Mouse (Mus musculus) thymus, adult 2 months (tissue): Measurements from ENCODE around the gene Nelfcd. TPM values are rescaled to one million over a fixed set of nuclear protein-coding genes. Genes with fewer than 3 reads are reported as not detected.

Experiments
- DNase-seq: peaks from one replicate; pipeline ENCODE4 v3.0.0; 2021
- H3K27ac ChIP-seq: fragments of 200-500 bp; 2 replicates; pipeline ENCODE4 v1.5.1; 2012; ENCODE audit warnings: low read length, control low read depth; ENCODE audit not compliant: control insufficient read depth, insufficient read depth
- H3K27me3 ChIP-seq: fragments of 200-500 bp; 2 replicates; pipeline ENCODE4 v1.6.1; 2012; ENCODE audit warnings: mild to moderate bottlenecking, low read length, moderate library complexity, mixed read lengths; ENCODE audit not compliant: control insufficient read depth, insufficient read depth
- H3K36me3 ChIP-seq: fragments of 200-500 bp; 2 replicates; pipeline ENCODE4 v1.6.1; 2012; ENCODE audit warnings: mild to moderate bottlenecking, low read length, moderate library complexity; ENCODE audit not compliant: control insufficient read depth, insufficient read depth
- H3K4me1 ChIP-seq: fragments of 200-500 bp; replicated peaks from 2 replicates; pipeline ENCODE4 v1.6.1; 2012; ENCODE audit warnings: low read length; ENCODE audit not compliant: control insufficient read depth, insufficient read depth
- H3K4me3 ChIP-seq: fragments of 200-500 bp; 2 replicates; pipeline ENCODE4 v1.5.1; 2012; ENCODE audit warnings: mild to moderate bottlenecking, low read length, control low read depth, moderate library complexity; ENCODE audit not compliant: control insufficient read depth, insufficient read depth
- CTCF ChIP-seq: fragments of 200-500 bp; IDR thresholded peaks from 2 replicates; pipeline ENCODE4 v1.5.1; 2012; ENCODE audit warnings: mild to moderate bottlenecking, control low read depth, low read length, moderate library complexity, borderline replicate concordance; ENCODE audit not compliant: control insufficient read depth, poor library complexity, insufficient read depth; ENCODE audit errors: extremely low read depth
- POLR2A ChIP-seq: fragments of 200-500 bp; IDR thresholded peaks from 2 replicates; pipeline ENCODE4 v1.6.1; 2012; ENCODE audit warnings: mild to moderate bottlenecking, low read length, control low read depth, moderate library complexity; ENCODE audit not compliant: control insufficient read depth, poor library complexity, insufficient read depth; ENCODE audit errors: extremely low read depth
- WGBS: fragments of 180-500 bp; shearing (Covaris S2); methylation state at CpG from one replicate; pipeline ENCODE4 v1.1.7; 2018; 5-methylcytosine and 5-hydroxymethylcytosine counted together
- polyA plus RNA-seq: library from polyadenylated mRNA; depleted of rRNA; stranded (reverse); fragments of >200 nt; gene quantifications from 2 replicates; pipeline ENCODE4 v1.2.3, GENCODE M21; 2012

Gene Nelfcd
- polyA plus RNA-seq, 1 experiment = 99.3 TPM

DNA sequence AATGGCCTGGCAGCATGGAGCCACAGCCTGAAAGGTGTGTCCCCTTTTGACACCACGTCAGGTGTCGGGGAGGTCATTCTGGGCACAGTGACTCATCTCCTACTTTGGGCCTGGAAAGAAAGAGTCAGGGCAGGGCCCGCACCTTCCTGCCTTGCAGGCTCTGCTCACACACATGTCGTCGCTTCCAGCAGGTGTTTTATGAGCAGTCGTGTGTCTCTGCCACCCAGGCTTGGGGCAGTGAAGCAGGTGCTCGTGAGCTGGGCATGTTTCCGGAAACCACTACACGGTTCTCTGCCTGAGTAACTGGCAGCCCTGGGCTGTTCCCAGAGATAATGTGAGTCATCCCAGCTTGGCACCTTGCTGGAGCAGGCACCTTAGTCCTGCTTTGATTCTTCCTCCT lies 26.9 kb downstream of the Nelfcd start:
- Histone ChIP-seq H3K27me3 (no peaks in the 10 kb centered on the region), H3K36me3 (no peaks in the 10 kb centered on the region), H3K27ac (no peak overlapping the region), H3K4me1 (peaks cover 23% of the 10 kb centered on the region), H3K4me3 (no peak overlapping the region)
- 79% methylated on average over 9 of the region's 9 CpGs for WGBS
- TF ChIP-seq CTCF (no peak), POLR2A (no peak)
- no peak for DNase-seq

DNA sequence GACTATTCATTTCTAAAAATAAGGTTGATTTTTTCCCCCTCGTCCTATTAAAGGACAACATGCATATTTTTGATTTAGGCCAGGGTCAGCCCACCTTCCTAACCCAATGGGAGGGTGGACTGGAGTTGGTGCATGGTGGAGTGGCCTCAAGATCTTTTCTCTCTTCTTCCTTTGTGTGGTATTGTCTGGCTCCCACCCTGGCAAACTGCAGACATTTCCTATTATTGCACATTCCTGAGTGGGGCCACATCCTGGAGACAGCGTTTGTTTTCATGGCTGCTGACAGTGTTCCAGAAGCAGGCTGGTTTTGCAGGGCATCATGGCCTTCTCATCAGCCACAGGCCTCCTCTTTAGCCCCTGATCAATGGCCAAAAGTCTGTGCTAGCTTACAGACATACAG lies 27.4 kb downstream of the Nelfcd start:
- DNase-seq = no peak
- TF ChIP-seq CTCF = no peak
- no peak for TF ChIP-seq POLR2A
- Histone ChIP-seq H3K4me3 (no peak overlapping the region), H3K27me3 (no peaks in the 10 kb centered on the region), H3K4me1 (peaks cover 17% of the 10 kb centered on the region), H3K36me3 (no peaks in the 10 kb centered on the region), H3K27ac (no peak overlapping the region)
- 82% methylated on average over 2 of the region's 2 CpGs for WGBS

GRCm38 (mm10) chr2:174444359-174444758 lies 28.8 kb downstream of the Nelfcd start:
- Histone ChIP-seq H3K27ac (no peak overlapping the region), H3K4me1 (peaks cover 8% of the 10 kb centered on the region; the same call in 1 of the 2 replicates), H3K27me3 (no peaks in the 10 kb centered on the region), H3K4me3 (no peak overlapping the region), H3K36me3 (no peaks in the 10 kb centered on the region)
- DNase-seq = no peak
- WGBS = 88% methylated on average over 7 of the region's 7 CpGs
- TF ChIP-seq POLR2A = no peak
- no peak for TF ChIP-seq CTCF

- WGBS = 83% methylated on average over 6 of the region's 6 CpGs
- DNase-seq = no peak
- TF ChIP-seq CTCF (no peak), POLR2A (no peak)
- H3K36me3 ChIP-seq = no peaks in the 10 kb centered on the region
- H3K27me3 ChIP-seq = no peaks in the 10 kb centered on the region
- no peak overlapping the region for H3K4me3 ChIP-seq
- H3K27ac ChIP-seq = no peak overlapping the region
- H3K4me1 ChIP-seq = peaks cover 8% of the 10 kb centered on the region; the same call in 1 of the 2 replicates
Measured at GRCm38 (mm10) chr2:174445018-174445417, 29.4 kb downstream of the Nelfcd start.

DNA sequence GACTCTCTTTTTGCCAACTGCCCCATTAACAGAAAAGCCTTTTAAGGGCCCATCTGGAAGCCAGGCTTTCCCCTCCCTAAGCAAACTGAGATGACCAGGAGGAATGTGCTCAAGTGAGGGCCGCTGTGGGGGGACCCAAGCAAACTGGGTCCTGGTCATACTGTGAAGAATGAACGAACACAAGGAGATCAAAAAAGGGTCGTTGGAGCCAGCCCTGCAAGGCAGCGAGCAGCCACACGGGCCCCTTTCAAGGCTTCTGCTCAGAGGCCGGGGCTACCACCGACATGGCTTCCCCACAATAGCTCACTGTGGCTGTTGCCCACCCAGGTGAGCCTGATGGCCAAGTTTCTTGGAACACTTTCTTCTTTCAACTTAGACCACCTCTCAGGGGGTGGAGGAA lies 30.9 kb downstream of the Nelfcd start:
- Histone ChIP-seq H3K27me3 (no peaks in the 10 kb centered on the region), H3K4me1 (peaks cover 4% of the 10 kb centered on the region; the same call in 1 of the 2 replicates), H3K36me3 (no peaks in the 10 kb centered on the region), H3K4me3 (no peak overlapping the region), H3K27ac (no peak overlapping the region)
- WGBS = 79% methylated on average over 7 of the region's 7 CpGs
- no peak for TF ChIP-seq CTCF
- TF ChIP-seq POLR2A = no peak
- DNase-seq = no peak

GRCm38 (mm10) chr2:174446905-174447304 lies 31.3 kb downstream of the Nelfcd start:
- Histone ChIP-seq H3K27ac (no peak overlapping the region), H3K4me3 (no peak overlapping the region), H3K4me1 (no peaks in the 10 kb centered on the region), H3K36me3 (no peaks in the 10 kb centered on the region), H3K27me3 (no peaks in the 10 kb centered on the region)
- WGBS = 94% methylated on average over 8 of the region's 8 CpGs
- DNase-seq = no peak
- no peak for TF ChIP-seq CTCF
- TF ChIP-seq POLR2A = no peak

DNA sequence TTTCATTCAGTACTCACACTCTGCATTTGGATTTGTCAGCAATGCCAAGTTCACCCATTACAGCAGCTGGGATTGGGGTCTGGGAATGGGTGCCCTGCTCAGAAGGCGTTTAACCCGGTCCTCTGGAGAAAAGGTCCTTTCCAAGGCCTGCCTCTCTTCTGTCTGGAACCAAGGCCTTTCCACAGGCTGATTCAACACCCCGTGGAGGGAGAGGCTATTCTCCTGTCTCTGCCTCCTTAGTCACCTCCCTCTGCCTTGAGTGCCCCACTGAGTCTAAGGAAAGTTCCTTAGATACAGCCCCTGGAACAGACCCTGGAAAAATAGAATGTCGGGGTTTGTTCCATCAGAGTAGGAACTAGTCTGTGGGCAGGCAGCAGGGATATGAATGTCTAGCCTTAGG lies 32.8 kb downstream of the Nelfcd start:
- no peaks in the 10 kb centered on the region for H3K4me1 ChIP-seq

More for the DNA sequence above, 32.8 kb downstream of the Nelfcd start:
- Histone ChIP-seq H3K27me3 (no peaks in the 10 kb centered on the region), H3K36me3 (no peaks in the 10 kb centered on the region), H3K27ac (no peak overlapping the region), H3K4me3 (no peak overlapping the region)
- TF ChIP-seq POLR2A = no peak
- no peak for TF ChIP-seq CTCF
- 87% methylated on average over 4 of the region's 4 CpGs for WGBS
- DNase-seq = no peak
